Mouse (Mus musculus): ENCODE results near the gene Olfr1309.
"Not testable (repeated sequence)": the region's sequence is repeated elsewhere in the genome, so short reads cannot be mapped to it uniquely, and the experiment has no call there.

The Olfr1309 gene

GRCm38 (mm10) chr2:111990181-111990580 lies at the start of gene Olfr1309:
Olfr1309 (minus strand) TSS chr2:111990281.
- no peak for DNase-seq (ENCODE audit: low read depth)

- DNase-seq (ENCODE audit: low read depth), result not testable (repeated sequence)
Observed at GRCm38 (mm10) chr2:112026971-112027370, 36.9 kb upstream of the Olfr1309 start.

GRCm38 (mm10) chr2:112024312-112024711 lies 34.2 kb upstream of the Olfr1309 start, which contains the start of gene Olfr1311:
Olfr1311 (minus strand) TSS chr2:112024412.
- no peak for DNase-seq (ENCODE audit: low read depth)

GRCm38 (mm10) chr2:112014900-112015299 lies 24.8 kb upstream of the Olfr1309 start:
- DNase-seq (ENCODE audit: low read depth), result no peak

- DNase-seq (ENCODE audit: low read depth), result no peak
Observed at GRCm38 (mm10) chr2:112012608-112013007, 22.5 kb upstream of the Olfr1309 start, which contains the start of gene Olfr1310. Olfr1310 (minus strand) TSS chr2:112012708.

- DNase-seq (ENCODE audit: low read depth), result no peak
Observed at GRCm38 (mm10) chr2:111964844-111965243, 25.2 kb downstream of the Olfr1309 start, which contains the start of gene Olfr1308. Olfr1308 (minus strand) TSS chr2:111964944.

- no peak for DNase-seq (ENCODE audit: low read depth)
Observed at GRCm38 (mm10) chr2:111949340-111949739, 40.7 kb downstream of the Olfr1309 start, which contains the start of gene Olfr1307. Olfr1307 (minus strand) TSS chr2:111949440.

Measured in 416B (cell line).